Mouse (Mus musculus) spleen, postnatal 36 days (tissue): ENCODE measurements around the gene Vac14.

Experiments
- DNase-seq, 2 experiments: peaks; one replicate each; pipeline ENCODE4 v3.0.0; 2022; ENCODE audit warnings: low spot score in 2 of 2, mixed read lengths in 1 of 2

Vac14 gene

GRCm38 (mm10) chr8:110749500-110750170 lies 131.2 kb downstream of the Vac14 start:
- DNase-seq: no peak

GRCm38 (mm10) chr8:110750269-110750668 lies 131.9 kb downstream of the Vac14 start:
- no peak for DNase-seq

- DNase-seq: no peak
Measured at GRCm38 (mm10) chr8:110751490-110751889, 133.1 kb downstream of the Vac14 start.

GRCm38 (mm10) chr8:110754713-110755112 lies 136.3 kb downstream of the Vac14 start:
- no peak for DNase-seq

- DNase-seq: no peak
Measured at GRCm38 (mm10) chr8:110755511-110756170, 137.3 kb downstream of the Vac14 start.

- DNase-seq: no peak
Measured at GRCm38 (mm10) chr8:110756196-110756595, 137.8 kb downstream of the Vac14 start.

- no peak for DNase-seq
Measured at GRCm38 (mm10) chr8:110760280-110760940, 142.0 kb downstream of the Vac14 start.

GRCm38 (mm10) chr8:110761185-110761584 lies 142.8 kb downstream of the Vac14 start:
- peak in 1 of 2 experiments; percentile 21 for DNase-seq

GRCm38 (mm10) chr8:110761988-110762387 lies 143.6 kb downstream of the Vac14 start:
- no peak for DNase-seq

- no peak for DNase-seq
Measured at GRCm38 (mm10) chr8:110764671-110765070, 146.3 kb downstream of the Vac14 start.

GRCm38 (mm10) chr8:110767261-110767660 lies 148.9 kb downstream of the Vac14 start:
- DNase-seq: no peak
